Mouse (Mus musculus): ENCODE data around the gene Tm7sf3.
A peak's percentile ranks its signal among the peaks of the same experiment; 100 is the strongest.
"Not testable (repeated sequence)": the region's sequence is repeated elsewhere in the genome, so short reads cannot be mapped to it uniquely, and the experiment has no call there.

Gene Tm7sf3

DNA sequence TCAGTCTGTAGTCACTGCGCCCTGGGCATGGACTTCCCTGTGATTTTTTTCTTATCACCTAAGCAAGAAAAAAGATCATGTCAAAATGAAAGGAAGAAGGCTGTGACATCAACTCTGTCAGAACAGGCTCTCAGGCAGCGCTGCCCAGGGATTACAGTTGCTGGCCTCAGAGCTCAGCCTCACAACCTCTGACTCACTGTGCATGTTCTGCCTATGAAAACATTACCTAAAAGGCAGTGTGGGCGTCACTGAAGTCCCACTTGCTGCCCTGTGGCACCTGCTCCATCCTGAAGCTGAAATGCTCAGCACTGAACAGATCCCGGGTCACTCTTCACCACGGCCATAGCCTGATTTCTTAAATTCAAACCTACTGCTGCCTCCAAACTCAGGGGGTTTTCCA is 29.9 kb downstream of the Tm7sf3 start:
- no peak for DNase-seq

- DNase-seq, result no peak
Observed at GRCm38 (mm10) chr6:146611897-146612296, 30.7 kb downstream of the Tm7sf3 start.

GRCm38 (mm10) chr6:146611385-146611784 is 31.2 kb downstream of the Tm7sf3 start:
- DNase-seq, result no peak

- peak; percentile 57 for DNase-seq
Observed at GRCm38 (mm10) chr6:146603651-146604050, 39.0 kb downstream of the Tm7sf3 start.

DNA sequence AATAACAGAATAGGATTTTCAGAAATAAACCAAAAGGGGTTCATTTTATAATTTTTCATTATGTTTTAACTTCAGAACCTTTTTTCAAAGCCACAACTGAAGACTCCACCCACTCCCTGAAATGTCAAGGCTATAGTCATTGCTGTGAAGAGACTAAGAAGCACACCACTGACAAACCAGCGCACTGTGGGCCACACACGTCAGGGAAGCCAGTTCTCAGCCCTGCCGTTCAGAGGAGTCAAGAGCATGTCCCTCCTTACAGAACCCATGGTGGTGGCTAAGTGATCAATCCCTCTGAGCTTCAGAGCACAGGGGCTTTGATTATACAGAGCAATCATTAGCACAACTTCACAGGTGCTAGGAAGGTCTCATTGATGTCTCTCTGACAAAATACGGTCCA is 40.0 kb downstream of the Tm7sf3 start:
- no peak for DNase-seq

- DNase-seq, result no peak
Observed at GRCm38 (mm10) chr6:146585134-146585533, 57.5 kb downstream of the Tm7sf3 start.

GRCm38 (mm10) chr6:146583366-146584046 is 59.1 kb downstream of the Tm7sf3 start:
- no peak for DNase-seq

DNA sequence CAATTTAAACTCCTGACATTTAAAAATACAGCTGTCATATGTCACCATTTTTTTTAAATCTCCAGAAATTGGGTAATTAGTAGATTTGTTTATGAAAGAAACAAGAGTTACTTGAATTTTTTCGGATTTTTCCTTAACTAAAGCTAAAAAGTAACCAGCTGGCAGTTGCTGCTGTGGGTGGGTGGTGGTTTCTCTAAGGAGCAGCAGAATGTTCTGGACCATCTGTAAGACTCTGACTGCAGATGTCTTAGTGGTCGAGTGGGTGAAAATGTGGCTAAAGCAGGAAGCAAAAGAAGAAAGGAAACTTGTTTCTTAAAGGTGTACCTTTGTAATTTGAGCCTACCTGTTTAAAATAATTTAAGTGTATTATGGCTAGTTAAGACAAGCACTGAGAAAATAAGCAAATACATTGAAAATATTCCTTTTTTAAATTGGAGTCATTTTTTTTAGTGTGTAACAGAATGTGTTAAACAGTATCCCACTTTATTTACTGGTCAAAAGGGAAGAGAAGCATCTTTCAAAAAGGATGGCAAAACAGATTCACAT is 62.2 kb downstream of the Tm7sf3 start:
- DNase-seq, result no peak

- peak; percentile 16 for DNase-seq
Observed at GRCm38 (mm10) chr6:146578586-146578985, 64.0 kb downstream of the Tm7sf3 start.

GRCm38 (mm10) chr6:146578111-146578531 is 64.5 kb downstream of the Tm7sf3 start:
- DNase-seq, result peak; percentile 84

DNA sequence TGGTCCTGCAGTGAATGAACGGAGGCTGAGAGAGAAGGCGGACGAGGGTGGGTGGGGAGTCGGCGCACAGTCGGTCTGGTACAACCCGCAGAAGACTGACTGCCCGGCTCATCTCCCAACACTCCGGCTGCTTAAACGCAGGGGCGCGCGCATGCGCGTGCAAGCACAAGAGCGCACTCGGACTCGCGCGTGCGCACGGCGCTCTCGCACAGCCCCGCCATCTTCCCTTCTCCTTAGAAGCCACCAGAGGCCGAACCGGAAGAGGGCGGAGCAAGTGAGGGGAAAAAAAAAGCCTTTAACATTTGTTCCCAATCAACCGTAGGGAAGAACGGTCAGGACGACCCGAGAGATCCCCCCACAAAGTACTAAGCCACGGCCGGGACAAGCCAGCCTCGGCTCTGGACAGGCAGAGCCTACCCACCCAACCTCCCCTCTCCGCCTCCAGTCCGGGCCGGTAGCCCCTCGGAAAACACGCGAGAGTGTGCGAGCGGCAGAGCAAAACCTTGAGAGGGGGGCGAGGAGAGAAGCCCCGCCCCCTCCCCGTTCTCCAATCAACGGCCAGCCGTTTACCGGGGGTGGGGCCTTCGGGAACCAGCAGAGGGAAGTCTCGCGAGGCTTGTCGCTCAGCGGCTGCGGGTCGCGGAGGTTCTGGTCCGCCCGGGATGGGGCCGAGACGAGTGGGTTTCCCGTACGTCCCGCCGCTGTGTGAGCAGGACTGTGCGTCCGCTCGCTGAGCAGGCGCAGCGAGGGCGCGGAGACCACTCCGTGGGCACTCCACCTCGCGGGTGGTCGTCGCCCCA is 65.1 kb downstream of the Tm7sf3 start, which contains the start of gene Ints13:
Ints13 (minus strand) TSS at position 526 of the 800 bp plus-strand sequence.
- DNase-seq, result peak; percentile 99

DNA sequence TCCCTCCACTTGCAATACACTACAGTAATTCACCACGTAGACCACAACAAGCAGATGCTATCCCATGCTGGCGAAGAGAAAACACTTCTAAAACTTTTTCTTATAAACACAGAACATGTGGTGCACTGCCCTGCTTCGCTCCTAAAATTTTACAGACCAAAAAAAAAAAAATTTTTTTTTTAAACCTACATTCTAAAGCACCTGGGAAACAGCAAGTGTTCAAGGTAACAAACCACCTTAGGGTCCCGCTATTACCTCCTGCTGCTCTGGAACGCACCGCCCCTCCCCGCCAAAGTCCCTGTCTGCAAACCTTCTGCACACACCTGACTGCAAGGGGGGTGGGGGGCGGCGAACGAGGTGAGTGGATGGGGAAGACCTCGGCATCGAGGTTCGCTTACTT is 65.7 kb downstream of the Tm7sf3 start, which contains the start of gene Fgfr1op2:
Fgfr1op2 (plus strand) TSS at position 301 of the 400 bp plus-strand sequence.
- no peak for DNase-seq

DNA sequence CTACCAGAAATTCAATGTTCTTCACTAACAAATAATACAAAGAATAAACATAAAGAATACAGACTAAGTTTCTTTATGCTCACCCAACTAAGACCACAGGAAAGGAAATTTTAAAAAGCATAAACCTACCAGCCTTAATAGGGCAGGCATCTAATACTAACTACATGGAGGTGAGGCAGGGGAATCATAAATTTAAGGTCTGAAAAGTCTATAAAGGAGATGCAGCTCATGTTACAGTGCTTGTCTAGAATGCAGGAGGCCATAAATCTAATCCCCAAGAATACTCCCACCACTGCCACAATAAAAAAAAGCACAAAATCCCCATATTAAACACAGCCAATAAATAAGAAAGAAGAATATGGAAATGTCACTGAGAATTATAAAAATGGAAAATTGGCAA is 70.6 kb downstream of the Tm7sf3 start:
- DNase-seq, result no peak

DNA sequence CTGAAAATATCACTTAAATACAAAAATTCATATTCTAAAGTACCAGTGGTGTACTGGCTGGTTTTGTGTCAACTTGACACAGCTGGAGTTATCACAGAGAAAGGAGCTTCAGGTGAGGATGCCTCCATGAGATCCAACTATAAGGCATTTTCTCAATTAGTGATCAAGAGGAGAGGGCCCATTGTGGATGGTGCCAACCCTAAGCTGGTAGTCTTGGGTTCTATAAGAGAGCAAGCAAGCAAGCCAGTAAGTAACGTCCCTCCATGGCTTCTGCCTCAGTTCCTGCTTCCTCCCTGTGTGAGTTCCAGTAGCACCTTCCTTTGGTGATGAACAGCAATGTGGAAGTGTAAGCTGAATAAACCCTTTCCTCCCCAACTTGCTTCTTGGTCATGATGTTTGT is 80.2 kb downstream of the Tm7sf3 start:
- not testable (repeated sequence) for DNase-seq
